Mouse (Mus musculus): ENCODE data around the gene Bdkrb2.

DNA sequence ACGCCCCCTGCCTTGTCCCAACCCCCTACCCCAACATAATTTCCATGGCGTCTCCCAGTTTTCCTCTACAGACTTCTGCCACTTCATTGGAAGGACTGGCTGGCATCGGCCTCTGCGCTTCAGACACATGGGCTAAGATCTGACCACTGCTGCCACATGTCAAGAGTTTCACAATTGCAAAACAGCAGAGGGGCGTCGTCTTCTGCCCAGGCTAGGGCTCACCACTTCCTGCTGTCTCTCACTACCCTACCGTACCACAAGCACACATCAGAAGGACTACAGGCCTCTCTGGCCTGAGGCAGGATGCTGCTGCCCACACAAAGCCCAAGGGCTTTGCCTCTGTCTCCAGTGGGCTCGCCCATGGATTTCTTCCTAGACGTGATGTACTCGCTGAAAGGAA is 23.4 kb upstream of the Bdkrb2 start:
- TF ChIP-seq POLR2A (IDR thresholded peaks at IDR 0.05; ENCODE audit: low read depth, low read length) (no peak), CTCF (IDR thresholded peaks at IDR 0.05; ENCODE audit: borderline replicate concordance, insufficient read depth, low read length) (no peak)

Data from embryonic fibroblast, embryonic 13.5 days (primary cell).